Mouse (Mus musculus): ENCODE measurements at regions not wholly inside any gene's neighbourhood (a gene's known extent, or its start where the extent isn't known, plus 50 kb on each side); places are given as distances from the start of the nearest gene placed in this dataset.

- TF ChIP-seq POLR2A (IDR thresholded peaks at IDR 0.05; ENCODE audit: borderline replicate concordance, extremely low read depth, insufficient read depth, insufficient read length, poor library complexity, severe bottlenecking), result no peak
- no peak for TF ChIP-seq CTCF (IDR thresholded peaks at IDR 0.05; ENCODE audit: borderline replicate concordance, extremely low read depth, insufficient read depth, insufficient read length)
- no peak for DNase-seq (ENCODE audit: low read depth)
Observed at GRCm38 (mm10) chr13:57365096-57365495, 469.3 kb upstream of the Trpc7 start.

GRCm38 (mm10) chr13:57364396-57364795, 468.6 kb upstream of the Trpc7 start:
- TF ChIP-seq CTCF (IDR thresholded peaks at IDR 0.05; ENCODE audit: borderline replicate concordance, extremely low read depth, insufficient read depth, insufficient read length) (no peak), POLR2A (IDR thresholded peaks at IDR 0.05; ENCODE audit: borderline replicate concordance, extremely low read depth, insufficient read depth, insufficient read length, poor library complexity, severe bottlenecking) (no peak)
- DNase-seq (ENCODE audit: low read depth), result no peak

- DNase-seq (ENCODE audit: low read depth), result no peak
Observed at GRCm38 (mm10) chr13:57362563-57362962, 466.8 kb upstream of the Trpc7 start.

GRCm38 (mm10) chr13:57361286-57361685, 465.5 kb upstream of the Trpc7 start:
- DNase-seq (ENCODE audit: low read depth), result no peak
- TF ChIP-seq CTCF (IDR thresholded peaks at IDR 0.05; ENCODE audit: borderline replicate concordance, extremely low read depth, insufficient read depth, insufficient read length) (no peak), POLR2A (IDR thresholded peaks at IDR 0.05; ENCODE audit: borderline replicate concordance, extremely low read depth, insufficient read depth, insufficient read length, poor library complexity, severe bottlenecking) (no peak)

More at GRCm38 (mm10) chr13:57362563-57362962, 466.8 kb upstream of the Trpc7 start:
- no peak for TF ChIP-seq POLR2A (IDR thresholded peaks at IDR 0.05; ENCODE audit: borderline replicate concordance, extremely low read depth, insufficient read depth, insufficient read length, poor library complexity, severe bottlenecking)
- TF ChIP-seq CTCF (IDR thresholded peaks at IDR 0.05; ENCODE audit: borderline replicate concordance, extremely low read depth, insufficient read depth, insufficient read length), result no peak

- peak; percentile 66 for DNase-seq (ENCODE audit: low read depth)
Observed at GRCm38 (mm10) chr13:57354606-57355005, 458.8 kb upstream of the Trpc7 start.

GRCm38 (mm10) chr13:57353976-57354375, 458.2 kb upstream of the Trpc7 start:
- peak; percentile 64 for DNase-seq (ENCODE audit: low read depth)
- TF ChIP-seq CTCF (IDR thresholded peaks at IDR 0.05; ENCODE audit: borderline replicate concordance, extremely low read depth, insufficient read depth, insufficient read length), result no peak
- TF ChIP-seq POLR2A (IDR thresholded peaks at IDR 0.05; ENCODE audit: borderline replicate concordance, extremely low read depth, insufficient read depth, insufficient read length, poor library complexity, severe bottlenecking), result no peak

More at GRCm38 (mm10) chr13:57354606-57355005, 458.8 kb upstream of the Trpc7 start:
- TF ChIP-seq POLR2A (IDR thresholded peaks at IDR 0.05; ENCODE audit: borderline replicate concordance, extremely low read depth, insufficient read depth, insufficient read length, poor library complexity, severe bottlenecking) (no peak), CTCF (IDR thresholded peaks at IDR 0.05; ENCODE audit: borderline replicate concordance, extremely low read depth, insufficient read depth, insufficient read length) (no peak)

GRCm38 (mm10) chr13:57350828-57351227, 455.0 kb upstream of the Trpc7 start:
- DNase-seq (ENCODE audit: low read depth), result peak; percentile 56
- TF ChIP-seq POLR2A (IDR thresholded peaks at IDR 0.05; ENCODE audit: borderline replicate concordance, extremely low read depth, insufficient read depth, insufficient read length, poor library complexity, severe bottlenecking) (no peak), CTCF (IDR thresholded peaks at IDR 0.05; ENCODE audit: borderline replicate concordance, extremely low read depth, insufficient read depth, insufficient read length) (no peak)

- peak; percentile 72 for DNase-seq (ENCODE audit: low read depth)
- TF ChIP-seq POLR2A (IDR thresholded peaks at IDR 0.05; ENCODE audit: borderline replicate concordance, extremely low read depth, insufficient read depth, insufficient read length, poor library complexity, severe bottlenecking) (no peak), CTCF (IDR thresholded peaks at IDR 0.05; ENCODE audit: borderline replicate concordance, extremely low read depth, insufficient read depth, insufficient read length) (no peak)
Observed at GRCm38 (mm10) chr13:57338676-57339075, 442.9 kb upstream of the Trpc7 start.

GRCm38 (mm10) chr13:57336596-57336995, 440.8 kb upstream of the Trpc7 start:
- no peak for DNase-seq (ENCODE audit: low read depth)
- no peak for TF ChIP-seq POLR2A (IDR thresholded peaks at IDR 0.05; ENCODE audit: borderline replicate concordance, extremely low read depth, insufficient read depth, insufficient read length, poor library complexity, severe bottlenecking)
- TF ChIP-seq CTCF (IDR thresholded peaks at IDR 0.05; ENCODE audit: borderline replicate concordance, extremely low read depth, insufficient read depth, insufficient read length), result no peak

GRCm38 (mm10) chr13:57332976-57333375, 437.2 kb upstream of the Trpc7 start:
- TF ChIP-seq POLR2A (IDR thresholded peaks at IDR 0.05; ENCODE audit: borderline replicate concordance, extremely low read depth, insufficient read depth, insufficient read length, poor library complexity, severe bottlenecking), result no peak
- no peak for DNase-seq (ENCODE audit: low read depth)

- peak; percentile 54 for DNase-seq (ENCODE audit: low read depth)
- TF ChIP-seq POLR2A (IDR thresholded peaks at IDR 0.05; ENCODE audit: borderline replicate concordance, extremely low read depth, insufficient read depth, insufficient read length, poor library complexity, severe bottlenecking) (no peak), CTCF (IDR thresholded peaks at IDR 0.05; ENCODE audit: borderline replicate concordance, extremely low read depth, insufficient read depth, insufficient read length) (no peak)
Observed at GRCm38 (mm10) chr13:57331868-57332267, 436.1 kb upstream of the Trpc7 start.

GRCm38 (mm10) chr13:57325306-57325925, 429.6 kb upstream of the Trpc7 start:
- no peak for DNase-seq (ENCODE audit: low read depth)
- TF ChIP-seq CTCF (IDR thresholded peaks at IDR 0.05; ENCODE audit: borderline replicate concordance, extremely low read depth, insufficient read depth, insufficient read length), result no peak
- no peak for TF ChIP-seq POLR2A (IDR thresholded peaks at IDR 0.05; ENCODE audit: borderline replicate concordance, extremely low read depth, insufficient read depth, insufficient read length, poor library complexity, severe bottlenecking)
